Mouse (Mus musculus): ENCODE data around the gene Sstr5. TPM values are rescaled to one million over a fixed set of nuclear protein-coding genes. Genes with fewer than 3 reads are reported as not detected.

Sstr5 gene
- polyA plus RNA-seq, 1 experiment from 2014 or later, result not detected

GRCm38 (mm10) chr17:25450329-25450728 is 46.8 kb downstream of the Sstr5 start:
- 51% methylated on average over 4 of the region's 4 CpGs for WGBS
- no peak overlapping the region for H3K4me3 ChIP-seq (ENCODE audit: low read depth, low read length)
- H3K4me2 ChIP-seq, result no peak overlapping the region
- ATAC-seq (replicated peaks; ENCODE audit: low FRiP score) (no peak), DNase-seq (ENCODE audit: low spot score) (no peak)
- no peaks in the 10 kb centered on the region for H3K9me3 ChIP-seq (ENCODE audit: control insufficient read depth, low read length)
- no peaks in the 10 kb centered on the region for H3K27me3 ChIP-seq (replicated peaks; ENCODE audit: control insufficient read depth, insufficient read depth, low read length)
- H3K4me1 ChIP-seq (replicated peaks; ENCODE audit: control insufficient read depth, insufficient read depth, low read length), result peaks cover 3% of the 10 kb centered on the region; the same call in 1 of the 2 replicates
- no peak overlapping the region for H3K9ac ChIP-seq (ENCODE audit: low read depth, low read length)
- H3K36me3 ChIP-seq (ENCODE audit: control insufficient read depth, insufficient read depth, low read length), result no peaks in the 10 kb centered on the region
- no peak overlapping the region for H3K27ac ChIP-seq (ENCODE audit: low read depth, low read length)

- 69% methylated on average over 12 of the region's 12 CpGs for WGBS
- Histone ChIP-seq H3K9ac (ENCODE audit: low read depth, low read length) (no peak overlapping the region), H3K4me1 (replicated peaks; ENCODE audit: control insufficient read depth, insufficient read depth, low read length) (peaks cover 3% of the 10 kb centered on the region; the same call in 1 of the 2 replicates), H3K4me3 (ENCODE audit: low read depth, low read length) (no peak overlapping the region), H3K4me2 (no peak overlapping the region), H3K27me3 (replicated peaks; ENCODE audit: control insufficient read depth, insufficient read depth, low read length) (no peaks in the 10 kb centered on the region), H3K27ac (ENCODE audit: low read depth, low read length) (no peak overlapping the region), H3K36me3 (ENCODE audit: control insufficient read depth, insufficient read depth, low read length) (no peaks in the 10 kb centered on the region), H3K9me3 (ENCODE audit: control insufficient read depth, low read length) (no peaks in the 10 kb centered on the region)
- ATAC-seq (replicated peaks; ENCODE audit: low FRiP score) (no peak), DNase-seq (ENCODE audit: low spot score) (no peak)
These were observed 49.2 kb downstream of the Sstr5 start for GRCm38 (mm10) chr17:25447865-25448264.

GRCm38 (mm10) chr17:25445841-25446240 is 51.2 kb downstream of the Sstr5 start:
- no peak for ATAC-seq (replicated peaks; ENCODE audit: low FRiP score)
- DNase-seq (ENCODE audit: low spot score), result no peak
- H3K27me3 ChIP-seq (replicated peaks; ENCODE audit: control insufficient read depth, insufficient read depth, low read length), result no peaks in the 10 kb centered on the region
- H3K4me2 ChIP-seq, result no peak overlapping the region
- WGBS, result 71% methylated on average over 3 of the region's 3 CpGs
- H3K4me1 ChIP-seq (replicated peaks; ENCODE audit: control insufficient read depth, insufficient read depth, low read length), result peaks cover 6% of the 10 kb centered on the region
- no peaks in the 10 kb centered on the region for H3K9me3 ChIP-seq (ENCODE audit: control insufficient read depth, low read length)
- no peak overlapping the region for H3K4me3 ChIP-seq (ENCODE audit: low read depth, low read length)
- H3K9ac ChIP-seq (ENCODE audit: low read depth, low read length), result no peak overlapping the region
- H3K36me3 ChIP-seq (ENCODE audit: control insufficient read depth, insufficient read depth, low read length), result no peaks in the 10 kb centered on the region
- no peak overlapping the region for H3K27ac ChIP-seq (ENCODE audit: low read depth, low read length)

- Histone ChIP-seq H3K9ac (ENCODE audit: low read depth, low read length) (no peak overlapping the region), H3K9me3 (ENCODE audit: control insufficient read depth, low read length) (no peaks in the 10 kb centered on the region), H3K27me3 (replicated peaks; ENCODE audit: control insufficient read depth, insufficient read depth, low read length) (no peaks in the 10 kb centered on the region), H3K36me3 (ENCODE audit: control insufficient read depth, insufficient read depth, low read length) (no peaks in the 10 kb centered on the region), H3K4me1 (replicated peaks; ENCODE audit: control insufficient read depth, insufficient read depth, low read length) (peaks cover 5% of the 10 kb centered on the region), H3K27ac (ENCODE audit: low read depth, low read length) (no peak overlapping the region), H3K4me3 (ENCODE audit: low read depth, low read length) (no peak overlapping the region), H3K4me2 (no peak overlapping the region)
- DNase-seq (ENCODE audit: low spot score) (no peak), ATAC-seq (replicated peaks; ENCODE audit: low FRiP score) (no peak)
- WGBS, result 66% methylated on average over 4 of the region's 4 CpGs
These were observed 52.0 kb downstream of the Sstr5 start for GRCm38 (mm10) chr17:25445074-25445473.

- no peak for DNase-seq (ENCODE audit: low spot score)
- Histone ChIP-seq H3K27ac (ENCODE audit: low read depth, low read length) (no peak overlapping the region), H3K4me3 (ENCODE audit: low read depth, low read length) (no peak overlapping the region), H3K4me2 (no peak overlapping the region), H3K9me3 (ENCODE audit: control insufficient read depth, low read length) (no peaks in the 10 kb centered on the region), H3K27me3 (replicated peaks; ENCODE audit: control insufficient read depth, insufficient read depth, low read length) (no peaks in the 10 kb centered on the region), H3K4me1 (replicated peaks; ENCODE audit: control insufficient read depth, insufficient read depth, low read length) (peaks cover 5% of the 10 kb centered on the region), H3K9ac (ENCODE audit: low read depth, low read length) (no peak overlapping the region), H3K36me3 (ENCODE audit: control insufficient read depth, insufficient read depth, low read length) (no peaks in the 10 kb centered on the region)
- 55% methylated on average over 3 of the region's 3 CpGs for WGBS
- ATAC-seq (replicated peaks; ENCODE audit: low FRiP score), result no peak
These were observed 54.2 kb downstream of the Sstr5 start for GRCm38 (mm10) chr17:25442889-25443288.

- H3K36me3 ChIP-seq (ENCODE audit: control insufficient read depth, insufficient read depth, low read length), result no peaks in the 10 kb centered on the region
- 64% methylated on average over 6 of the region's 6 CpGs for WGBS
- no peak; the same call in 1 of the 2 replicates for ATAC-seq (replicated peaks; ENCODE audit: low FRiP score)
These were observed 55.7 kb downstream of the Sstr5 start for GRCm38 (mm10) chr17:25441417-25441816.

More at GRCm38 (mm10) chr17:25441417-25441816, 55.7 kb downstream of the Sstr5 start:
- Histone ChIP-seq H3K4me2 (no peak overlapping the region), H3K4me3 (ENCODE audit: low read depth, low read length) (no peak overlapping the region), H3K9me3 (ENCODE audit: control insufficient read depth, low read length) (no peaks in the 10 kb centered on the region), H3K4me1 (replicated peaks; ENCODE audit: control insufficient read depth, insufficient read depth, low read length) (peaks cover 5% of the 10 kb centered on the region), H3K27me3 (replicated peaks; ENCODE audit: control insufficient read depth, insufficient read depth, low read length) (0 out of 2 replicates have a peak, but pooled peaks cover 2% of the 10 kb centered on the region), H3K9ac (ENCODE audit: low read depth, low read length) (no peak overlapping the region), H3K27ac (ENCODE audit: low read depth, low read length) (no peak overlapping the region)
- DNase-seq (ENCODE audit: low spot score), result no peak

Other genes starting within 250 kb of the Sstr5 start
- gene Baiap3, start 240.9 kb downstream of the Sstr5 start, polyA plus RNA-seq (2014; fragmentation: Nextera tagmentation; extraction: Ambion mirVana), result 0.60 and 0.83 TPM in 2 replicates
- gene Ube2i, start 222.7 kb downstream of the Sstr5 start, polyA plus RNA-seq (2014; fragmentation: Nextera tagmentation; extraction: Ambion mirVana), result 621 and 624 TPM in 2 replicates
- gene Prss34, start 198.9 kb downstream of the Sstr5 start, polyA plus RNA-seq (2014; fragmentation: Nextera tagmentation; extraction: Ambion mirVana), result not detected in 2 replicates
- gene Prss28, start 188.6 kb downstream of the Sstr5 start, polyA plus RNA-seq (2014; fragmentation: Nextera tagmentation; extraction: Ambion mirVana), result not detected in 2 replicates
- gene Prss29, start 178.6 kb downstream of the Sstr5 start, polyA plus RNA-seq (2014; fragmentation: Nextera tagmentation; extraction: Ambion mirVana), result not detected in 2 replicates
- not detected in 2 replicates for gene Tpsab1, start 151.7 kb downstream of the Sstr5 start, polyA plus RNA-seq (2014; fragmentation: Nextera tagmentation; extraction: Ambion mirVana)
- gene Tpsb2, start 131.0 kb downstream of the Sstr5 start, polyA plus RNA-seq (2014; fragmentation: Nextera tagmentation; extraction: Ambion mirVana), result 0.22 and 0.25 TPM in 2 replicates
- 0.81 and 1.1 TPM in 2 replicates for gene Tpsg1, start 128.0 kb downstream of the Sstr5 start, polyA plus RNA-seq (2014; fragmentation: Nextera tagmentation; extraction: Ambion mirVana)
- gene Cacna1h, start 63.5 kb downstream of the Sstr5 start, polyA plus RNA-seq (2014; fragmentation: Nextera tagmentation; extraction: Ambion mirVana), result 2.6 and 3.2 TPM in 2 replicates
- gene Tekt4, start 42.7 kb downstream of the Sstr5 start, polyA plus RNA-seq (2014; fragmentation: Nextera tagmentation; extraction: Ambion mirVana), result not detected in 2 replicates
- gene Sox8, start 73.4 kb upstream of the Sstr5 start, polyA plus RNA-seq (2014; fragmentation: Nextera tagmentation; extraction: Ambion mirVana), result 2.4 and 3.0 TPM in 2 replicates
- 23.8 and 29.1 TPM in 2 replicates for gene Lmf1, start 81.8 kb upstream of the Sstr5 start, polyA plus RNA-seq (2014; fragmentation: Nextera tagmentation; extraction: Ambion mirVana)
- gene Gng13, start 219.9 kb upstream of the Sstr5 start, polyA plus RNA-seq (2014; fragmentation: Nextera tagmentation; extraction: Ambion mirVana), result 0.42 and 1.3 TPM in 2 replicates
- 32.0 and 35.6 TPM in 2 replicates for gene Chtf18, start 230.1 kb upstream of the Sstr5 start, polyA plus RNA-seq (2014; fragmentation: Nextera tagmentation; extraction: Ambion mirVana)
- gene Rpusd1, start 230.4 kb upstream of the Sstr5 start, polyA plus RNA-seq (2014; fragmentation: Nextera tagmentation; extraction: Ambion mirVana), result 16.6 and 17.5 TPM in 2 replicates
- gene Mslnl, start 238.8 kb upstream of the Sstr5 start, polyA plus RNA-seq (2014; fragmentation: Nextera tagmentation; extraction: Ambion mirVana), result not detected in 2 replicates

Measured in liver, embryonic 11.5 days (tissue).